Mouse (Mus musculus): ENCODE data around the gene Strn. TPM values are rescaled to one million over a fixed set of nuclear protein-coding genes. Genes with fewer than 3 reads are reported as not detected.
"Not testable (repeated sequence)": the region's sequence is repeated elsewhere in the genome, so short reads cannot be mapped to it uniquely, and the experiment has no call there.

Gene Strn
- polyA plus RNA-seq, 1 experiment: 6.0 TPM

- peaks cover 3% of the 10 kb centered on the region for H3K36me3 ChIP-seq (ENCODE audit: control insufficient read depth, insufficient read depth, low read length)
Observed at GRCm38 (mm10) chr17:78696922-78697321, 40.1 kb downstream of the Strn start.

GRCm38 (mm10) chr17:78689231-78689630, 47.8 kb downstream of the Strn start:
- H3K36me3 ChIP-seq (ENCODE audit: control insufficient read depth, insufficient read depth, low read length); DNase-seq (ENCODE audit: low read depth in 1 of 2, low spot score in 2 of 2); H3K4me3 ChIP-seq (ENCODE audit: extremely low read depth, insufficient read depth, insufficient read length); H3K27me3 ChIP-seq (ENCODE audit: control insufficient read depth, insufficient read depth, low read length); H3K4me1 ChIP-seq (ENCODE audit: control insufficient read depth, insufficient read depth, insufficient read length); H3K27ac ChIP-seq (ENCODE audit: insufficient read depth, low read length): not testable (repeated sequence)
- 91% methylated on average over 3 of the region's 3 CpGs for WGBS

More at GRCm38 (mm10) chr17:78696922-78697321, 40.1 kb downstream of the Strn start:
- WGBS: 90% methylated on average over 5 of the region's 5 CpGs
- no peak for TF ChIP-seq POLR2A (IDR thresholded peaks at IDR 0.05; ENCODE audit: low read depth, low read length)
- TF ChIP-seq CTCF (IDR thresholded peaks at IDR 0.05; ENCODE audit: extremely low read depth, insufficient read depth, insufficient read length, insufficient replicate concordance): no peak
- H3K27ac ChIP-seq (ENCODE audit: insufficient read depth, low read length): no peak overlapping the region
- H3K4me3 ChIP-seq (ENCODE audit: extremely low read depth, insufficient read depth, insufficient read length): no peak overlapping the region
- no peaks in the 10 kb centered on the region for H3K4me1 ChIP-seq (ENCODE audit: control insufficient read depth, insufficient read depth, insufficient read length)
- H3K27me3 ChIP-seq (ENCODE audit: control insufficient read depth, insufficient read depth, low read length): no peaks in the 10 kb centered on the region
- DNase-seq (ENCODE audit: low read depth in 1 of 2, low spot score in 2 of 2): no peak

GRCm38 (mm10) chr17:78687971-78688370, 49.0 kb downstream of the Strn start:
- Histone ChIP-seq H3K4me1 (ENCODE audit: control insufficient read depth, insufficient read depth, insufficient read length) (no peaks in the 10 kb centered on the region), H3K27ac (ENCODE audit: insufficient read depth, low read length) (no peak overlapping the region), H3K36me3 (ENCODE audit: control insufficient read depth, insufficient read depth, low read length) (peaks cover 6% of the 10 kb centered on the region), H3K27me3 (ENCODE audit: control insufficient read depth, insufficient read depth, low read length) (no peaks in the 10 kb centered on the region), H3K4me3 (ENCODE audit: extremely low read depth, insufficient read depth, insufficient read length) (no peak overlapping the region)
- no peak for DNase-seq (ENCODE audit: low read depth in 1 of 2, low spot score in 2 of 2)
- 78% methylated on average over 5 of the region's 5 CpGs for WGBS
- TF ChIP-seq CTCF (IDR thresholded peaks at IDR 0.05; ENCODE audit: extremely low read depth, insufficient read depth, insufficient read length, insufficient replicate concordance) (no peak), POLR2A (IDR thresholded peaks at IDR 0.05; ENCODE audit: low read depth, low read length) (no peak)

DNA sequence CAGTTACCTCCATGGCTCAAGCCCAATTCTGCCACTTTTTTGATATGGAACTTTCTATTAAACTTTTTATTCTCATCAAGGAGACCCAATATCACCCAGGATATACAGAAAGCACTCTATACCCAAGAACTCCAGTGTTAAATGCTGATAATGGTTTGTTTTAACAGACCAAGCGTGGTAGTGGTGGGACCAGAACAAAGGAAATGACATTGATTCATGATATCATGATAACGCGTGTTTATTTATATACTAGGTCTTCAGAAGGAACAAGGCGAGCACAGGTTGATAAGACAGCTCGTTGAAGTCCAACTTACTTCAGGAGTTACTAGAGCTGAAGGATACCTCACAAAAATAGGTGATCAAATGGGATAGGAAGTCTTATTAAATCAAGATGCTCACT, 52.0 kb downstream of the Strn start:
- Histone ChIP-seq H3K4me3 (ENCODE audit: extremely low read depth, insufficient read depth, insufficient read length) (no peak overlapping the region), H3K36me3 (ENCODE audit: control insufficient read depth, insufficient read depth, low read length) (peaks cover 5% of the 10 kb centered on the region; the same call in 1 of the 2 replicates), H3K27ac (ENCODE audit: insufficient read depth, low read length) (no peak overlapping the region), H3K4me1 (ENCODE audit: control insufficient read depth, insufficient read depth, insufficient read length) (no peaks in the 10 kb centered on the region), H3K27me3 (ENCODE audit: control insufficient read depth, insufficient read depth, low read length) (no peaks in the 10 kb centered on the region)
- DNase-seq (ENCODE audit: low read depth in 1 of 2, low spot score in 2 of 2): no peak
- 84% methylated on average over 5 of the region's 5 CpGs for WGBS
- TF ChIP-seq POLR2A (IDR thresholded peaks at IDR 0.05; ENCODE audit: low read depth, low read length) (no peak), CTCF (IDR thresholded peaks at IDR 0.05; ENCODE audit: extremely low read depth, insufficient read depth, insufficient read length, insufficient replicate concordance) (no peak)

DNA sequence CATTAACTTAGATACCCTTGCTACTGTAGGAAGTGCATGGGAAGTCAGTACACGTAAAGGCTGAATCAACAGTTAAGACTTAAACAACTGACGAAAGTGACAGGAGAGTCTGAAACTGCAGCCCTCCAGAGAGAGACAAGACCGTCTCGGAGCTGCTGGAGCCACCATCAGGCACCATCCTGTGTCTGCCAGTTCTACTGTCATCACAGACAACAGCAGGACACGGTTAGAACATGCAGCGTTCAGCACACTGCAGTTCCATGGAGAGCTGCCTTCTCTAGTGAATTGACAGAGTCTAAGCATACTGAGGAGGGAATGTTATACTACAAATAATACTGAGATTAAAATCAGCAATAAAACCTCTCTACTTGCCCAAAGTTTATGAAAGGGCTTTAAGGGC, 54.6 kb downstream of the Strn start:
- no peak for DNase-seq (ENCODE audit: low read depth in 1 of 2, low spot score in 2 of 2)
- TF ChIP-seq POLR2A (IDR thresholded peaks at IDR 0.05; ENCODE audit: low read depth, low read length) (no peak), CTCF (IDR thresholded peaks at IDR 0.05; ENCODE audit: extremely low read depth, insufficient read depth, insufficient read length, insufficient replicate concordance) (no peak)
- WGBS: 92% methylated on average over 6 of the region's 6 CpGs
- no peak overlapping the region for H3K4me3 ChIP-seq (ENCODE audit: extremely low read depth, insufficient read depth, insufficient read length)
- no peaks in the 10 kb centered on the region for H3K27me3 ChIP-seq (ENCODE audit: control insufficient read depth, insufficient read depth, low read length)
- no peak overlapping the region for H3K27ac ChIP-seq (ENCODE audit: insufficient read depth, low read length)
- no peaks in the 10 kb centered on the region for H3K4me1 ChIP-seq (ENCODE audit: control insufficient read depth, insufficient read depth, insufficient read length)
- H3K36me3 ChIP-seq (ENCODE audit: control insufficient read depth, insufficient read depth, low read length): peaks cover 9% of the 10 kb centered on the region; the same call in 1 of the 2 replicates

GRCm38 (mm10) chr17:78679503-78679902, 57.5 kb downstream of the Strn start:
- 90% methylated on average over 11 of the region's 11 CpGs for WGBS
- no peaks in the 10 kb centered on the region for H3K4me1 ChIP-seq (ENCODE audit: control insufficient read depth, insufficient read depth, insufficient read length)
- H3K27ac ChIP-seq (ENCODE audit: insufficient read depth, low read length): no peak overlapping the region
- TF ChIP-seq POLR2A (IDR thresholded peaks at IDR 0.05; ENCODE audit: low read depth, low read length) (no peak), CTCF (IDR thresholded peaks at IDR 0.05; ENCODE audit: extremely low read depth, insufficient read depth, insufficient read length, insufficient replicate concordance) (no peak)
- no peak overlapping the region for H3K4me3 ChIP-seq (ENCODE audit: extremely low read depth, insufficient read depth, insufficient read length)
- no peaks in the 10 kb centered on the region for H3K27me3 ChIP-seq (ENCODE audit: control insufficient read depth, insufficient read depth, low read length)
- no peak for DNase-seq (ENCODE audit: low read depth in 1 of 2, low spot score in 2 of 2)
- peaks cover 17% of the 10 kb centered on the region; the same call in 1 of the 2 replicates for H3K36me3 ChIP-seq (ENCODE audit: control insufficient read depth, insufficient read depth, low read length)

DNA sequence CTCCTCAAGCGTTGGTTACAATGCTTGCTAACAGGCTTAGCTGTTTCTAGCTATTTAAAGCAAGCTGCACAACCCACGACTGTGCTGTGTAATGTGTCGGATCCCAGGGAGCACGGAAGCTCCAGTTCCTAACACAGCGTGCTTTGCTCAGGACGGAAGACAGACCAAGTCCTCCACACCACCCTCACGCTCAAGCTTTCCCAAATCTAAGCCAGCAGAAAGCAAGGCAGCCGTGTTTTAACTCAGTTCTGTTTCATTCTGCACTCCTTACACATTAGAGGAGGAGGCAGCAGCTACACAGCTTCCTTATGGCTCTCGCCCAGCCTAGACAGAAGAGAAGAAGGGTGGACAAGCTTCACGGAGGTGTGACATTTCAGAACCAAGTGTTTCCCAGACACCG, 60.2 kb downstream of the Strn start:
- no peak for DNase-seq (ENCODE audit: low read depth in 1 of 2, low spot score in 2 of 2)
- no peak overlapping the region for H3K27ac ChIP-seq (ENCODE audit: insufficient read depth, low read length)
- no peaks in the 10 kb centered on the region for H3K27me3 ChIP-seq (ENCODE audit: control insufficient read depth, insufficient read depth, low read length)
- no peak overlapping the region for H3K4me3 ChIP-seq (ENCODE audit: extremely low read depth, insufficient read depth, insufficient read length)
- TF ChIP-seq CTCF (IDR thresholded peaks at IDR 0.05; ENCODE audit: extremely low read depth, insufficient read depth, insufficient read length, insufficient replicate concordance): no peak
- no peak for TF ChIP-seq POLR2A (IDR thresholded peaks at IDR 0.05; ENCODE audit: low read depth, low read length)
- no peaks in the 10 kb centered on the region for H3K4me1 ChIP-seq (ENCODE audit: control insufficient read depth, insufficient read depth, insufficient read length)
- H3K36me3 ChIP-seq (ENCODE audit: control insufficient read depth, insufficient read depth, low read length): peaks cover 22% of the 10 kb centered on the region; the same call in 1 of the 2 replicates
- 95% methylated on average over 11 of the region's 11 CpGs for WGBS
